Comparison of ENCODE assay signal across 32 mouse cellular contexts in genomic region chr14:67545036-67545435, GRCm38 (mm10).
A peak's percentile ranks its signal among the peaks of the same experiment; 100 is the strongest.
DNase-seq lines count a peak whose midpoint lies in the region; ATAC-seq and TF ChIP-seq lines count a peak whose summit lies in the region.
"Had no signal": no experiment of that assay in that cellular context is flagged by ENCODE, and none has a peak within 500 bp of the region (broad histone marks: within the 10 kb centered on the region; RNA-seq: fewer than 3 reads in every experiment).

No protein-coding gene starts in this region.

- H3K4me3 ChIP-seq in gastrocnemius, adult 2 months, result no peak overlapping the region
- no peak overlapping the region for H3K4me3 ChIP-seq in heart, embryonic 10.5 days
- no peak overlapping the region for H3K4me3 ChIP-seq in limb, embryonic 14.5 days (replicated peaks; ENCODE audit: low read length)
- H3K4me3 ChIP-seq: embryonic facial prominence, embryonic 13.5 days; forebrain, embryonic 10.5 days; hindbrain, embryonic 12.5 days; intestine, embryonic 15.5 days; liver, embryonic 12.5 days; midbrain, embryonic 12.5 days; myocyte; neural tube, embryonic 12.5 days had no signal

- no peak overlapping the region for H3K9ac ChIP-seq in limb, embryonic 14.5 days (ENCODE audit: low read depth, low read length, severe bottlenecking)
- H3K9ac ChIP-seq: embryonic facial prominence, embryonic 13.5 days; hindbrain, embryonic 12.5 days; intestine, embryonic 15.5 days; liver, embryonic 12.5 days; liver, postnatal 0 days; midbrain, embryonic 12.5 days; neural tube, embryonic 12.5 days had no signal

- no peak for TF ChIP-seq POLR2A in limb, embryonic 14.5 days (IDR thresholded peaks at IDR 0.05; ENCODE audit: borderline replicate concordance, extremely low read depth, insufficient read depth, insufficient read length)

- 75% methylated on average over 5 of the region's 5 CpGs for WGBS in heart, embryonic 10.5 days
- WGBS in limb, embryonic 14.5 days, result 19% methylated on average over 5 of the region's 5 CpGs

- H3K9me3 ChIP-seq in heart, embryonic 10.5 days, result peaks cover 6% of the 10 kb centered on the region
- H3K9me3 ChIP-seq in limb, embryonic 14.5 days (ENCODE audit: control insufficient read depth, low read length), result peaks cover 10% of the 10 kb centered on the region; the same call in 1 of the 2 replicates
- H3K9me3 ChIP-seq: intestine, embryonic 15.5 days had no signal

- 0 out of 2 replicates have a peak, but pooled peaks cover 4% of the 10 kb centered on the region for H3K4me1 ChIP-seq in heart, embryonic 10.5 days
- H3K4me1 ChIP-seq in limb, embryonic 14.5 days (ENCODE audit: control insufficient read depth, insufficient read depth, low read length), result peaks cover 12% of the 10 kb centered on the region
- H3K4me1 ChIP-seq: intestine, embryonic 15.5 days; liver, embryonic 12.5 days had no signal

- H3K27ac ChIP-seq in gastrocnemius, adult 2 months, result peak overlapping the region; percentile 60
- H3K27ac ChIP-seq in heart, embryonic 10.5 days, result no peak overlapping the region
- no peak overlapping the region for H3K27ac ChIP-seq in limb, embryonic 14.5 days (replicated peaks; ENCODE audit: low read depth, low read length)
- H3K27ac ChIP-seq: embryonic facial prominence, embryonic 13.5 days; forebrain, embryonic 10.5 days; hindbrain, embryonic 12.5 days; hindbrain, postnatal 0 days; intestine, embryonic 15.5 days; kidney, postnatal 0 days; liver, embryonic 12.5 days; midbrain, embryonic 12.5 days; neural tube, embryonic 12.5 days; stomach, postnatal 0 days had no signal

- peak; percentile 38 for DNase-seq in gastrocnemius, adult 2 months
- no peak for DNase-seq in gastrocnemius, postnatal 10 days
- DNase-seq in heart, adult 8-10 months (ENCODE audit: low spot score), result peak; percentile 56
- no peak for DNase-seq in heart, embryonic 10.5 days (ENCODE audit: low spot score)
- peak; percentile 12 to 23 for DNase-seq in heart, postnatal 10 days
- no peak for DNase-seq in limb, embryonic 14.5 days (ENCODE audit: low spot score)
- DNase-seq in adrenal gland, postnatal 4 days (ENCODE audit: low spot score in 2 of 2), result no peak
- DNase-seq: adrenal gland, postnatal 25 days; B cell, adult 2 months; cerebellum, adult 2 months; cerebellum, postnatal 14 days; kidney, adult 2 months; kidney, postnatal 4 days; layer of hippocampus, postnatal 36 days; left cerebral cortex, postnatal 4 days; liver, postnatal 0 days; lung, postnatal 36 days; right cerebral cortex, postnatal 4 days; thymus, adult 18-20 months; thymus, postnatal 25 days had no signal

- no peak overlapping the region for H3K4me2 ChIP-seq in limb, embryonic 14.5 days (replicated peaks; ENCODE audit: low read depth, low read length, severe bottlenecking)
- H3K4me2 ChIP-seq: embryonic facial prominence, embryonic 13.5 days; hindbrain, embryonic 12.5 days; intestine, embryonic 15.5 days; liver, embryonic 12.5 days; midbrain, embryonic 12.5 days; neural tube, embryonic 12.5 days had no signal

- no peaks in the 10 kb centered on the region for H3K27me3 ChIP-seq in heart, embryonic 10.5 days (ENCODE audit: insufficient read depth, poor library complexity, severe bottlenecking)
- H3K27me3 ChIP-seq in limb, embryonic 14.5 days (ENCODE audit: control insufficient read depth, insufficient read depth, low read length), result no peaks in the 10 kb centered on the region
- H3K27me3 ChIP-seq: embryonic facial prominence, embryonic 13.5 days; hindbrain, embryonic 12.5 days; intestine, embryonic 15.5 days; liver, embryonic 12.5 days; midbrain, embryonic 12.5 days; neural tube, embryonic 12.5 days had no signal

- no peak for TF ChIP-seq CTCF in gastrocnemius, adult 2 months (IDR thresholded peaks at IDR 0.05)

- no peaks in the 10 kb centered on the region for H3K36me3 ChIP-seq in heart, embryonic 10.5 days
- H3K36me3 ChIP-seq in limb, embryonic 14.5 days (ENCODE audit: control insufficient read depth, insufficient read depth, low read length), result no peaks in the 10 kb centered on the region
- H3K36me3 ChIP-seq: embryonic facial prominence, embryonic 13.5 days; forebrain, embryonic 10.5 days; hindbrain, embryonic 12.5 days; intestine, embryonic 15.5 days; liver, embryonic 12.5 days; midbrain, embryonic 12.5 days; neural tube, embryonic 12.5 days had no signal

- peak; percentile 55; the same call in 1 of the 2 replicates for ATAC-seq in limb, embryonic 14.5 days (ENCODE audit: low FRiP score, low read depth)
- ATAC-seq: forebrain, embryonic 16.5 days; hindbrain, postnatal 0 days; intestine, embryonic 15.5 days; liver, embryonic 12.5 days; liver, postnatal 0 days had no signal

- intact Hi-C loops in gastrocnemius, adult 2 months (cut with DNase I), result no loop called here
- intact Hi-C loops in heart, postnatal 10 days (cut with DNase I), result no loop called here

Comparison
In these comparisons a context has a peak if more than half of its experiments do, and no peak if none do; other contexts are left out.
1. DNase-seq: peak in gastrocnemius, adult 2 months (single experiment), heart, adult 8-10 months (single experiment) and heart, postnatal 10 days (2 of 2); none in gastrocnemius, postnatal 10 days (single experiment), heart, embryonic 10.5 days (single experiment), limb, embryonic 14.5 days (single experiment) and adrenal gland, postnatal 4 days (0 of 2).